Mouse (Mus musculus) lung, embryonic 14.5 days (tissue): ENCODE results near the gene Tspan8. TPM values are rescaled to one million over a fixed set of nuclear protein-coding genes. Genes with fewer than 3 reads are reported as not detected.

Source experiments
- ATAC-seq: fragments of 200-750 bp; cut with Nextera tagmentation; 2 replicates; pipeline ENCODE4 v1.8.0; 2017; ENCODE audit warnings: mild to moderate bottlenecking, moderate TSS enrichment, moderate library complexity; ENCODE audit not compliant: insufficient read depth
- DNase-seq: peaks from one replicate; pipeline ENCODE4 v3.0.0-alpha.2; 2015
- H3K27ac ChIP-seq: fragments of 300-500 bp; sonication (generic); 2 replicates; pipeline ENCODE4 v1.5.1; 2014; ENCODE audit warnings: low read depth, mild to moderate bottlenecking, moderate library complexity
- H3K27me3 ChIP-seq: fragments of 300-500 bp; sonication (generic); 2 replicates; pipeline ENCODE4 v1.6.1; 2014; ENCODE audit warnings: low read length, control low read depth; ENCODE audit not compliant: insufficient read depth
- H3K36me3 ChIP-seq: fragments of 300-500 bp; sonication (generic); 2 replicates; pipeline ENCODE4 v1.6.1; 2014; ENCODE audit warnings: control low read depth; ENCODE audit not compliant: insufficient read depth
- H3K4me1 ChIP-seq: fragments of 300-500 bp; sonication (generic); 2 replicates; pipeline ENCODE4 v1.6.1; 2014; ENCODE audit warnings: antibody characterized with exemption, control low read depth; ENCODE audit not compliant: insufficient read depth
- H3K4me2 ChIP-seq: fragments of 300-500 bp; sonication (generic); 2 replicates; pipeline ENCODE4 v1.6.1; 2014; ENCODE audit warnings: mild to moderate bottlenecking
- H3K4me3 ChIP-seq: fragments of 300-500 bp; sonication (generic); 2 replicates; pipeline ENCODE4 v1.5.1; 2014; ENCODE audit warnings: low read depth, low read length
- H3K9ac ChIP-seq: fragments of 300-500 bp; sonication (generic); 2 replicates; pipeline ENCODE4 v1.6.1; 2014
- H3K9me3 ChIP-seq: fragments of 300-500 bp; sonication (generic); 2 replicates; pipeline ENCODE4 v1.6.1; 2016; ENCODE audit warnings: low read depth, low read length, control low read depth
- CTCF ChIP-seq: IDR thresholded peaks from 2 replicates; pipeline ENCODE4 v1.5.1; 2016; ENCODE audit warnings: antibody characterized with exemption, low read depth
- WGBS: fragments of 180-500 bp; shearing (Covaris S2); extraction: QIAGEN DNeasy Blood & Tissue Kit; methylation state at CpG from one replicate; pipeline ENCODE4 v1.1.7; 2014; 5-methylcytosine and 5-hydroxymethylcytosine counted together
- polyA plus RNA-seq: library from polyadenylated mRNA; unstranded; fragments of >200 nt; fragmentation: Nextera tagmentation; extraction: Ambion mirVana; gene quantifications from 2 replicates; pipeline ENCODE4 v1.2.1, GENCODE M21; 2014

Tspan8 gene
- polyA plus RNA-seq: 47.7 and 54.4 TPM in 2 replicates

DNA sequence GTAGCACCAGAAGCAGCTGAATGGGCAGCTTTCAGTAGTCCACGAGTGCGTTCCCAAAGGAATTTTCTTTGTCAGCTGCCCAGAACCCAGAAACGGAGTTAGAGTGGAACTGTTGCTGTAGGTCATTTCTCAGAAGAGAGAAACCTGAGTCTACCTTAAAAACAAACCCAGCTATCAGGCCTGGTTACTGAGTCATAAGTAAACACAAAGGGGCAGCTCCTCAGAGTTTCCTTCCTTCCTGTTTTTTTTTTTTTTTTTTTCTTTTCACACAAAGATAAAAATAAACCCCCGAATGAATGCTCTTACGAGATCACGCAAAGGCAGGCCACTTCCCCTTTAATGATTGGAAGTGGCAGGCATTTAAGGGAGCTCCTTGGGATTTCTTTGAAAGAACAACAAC, at the start of gene Tspan8:
Gene Tspan8 (plus strand): TSS at position 322 of the 400 bp plus-strand sequence.
- H3K27ac ChIP-seq: peak within 1 kb of the TSS; percentile 80
- no peaks in the 10 kb centered on the region for H3K9me3 ChIP-seq
- ATAC-seq (no peak), DNase-seq (peak; percentile 25)
- WGBS: 41% methylated on average over 6 of the region's 6 CpGs
- H3K4me1 ChIP-seq: no peaks in the 10 kb centered on the region
- no peak for TF ChIP-seq CTCF
- H3K4me3 ChIP-seq: peak within 1 kb of the TSS; percentile 26
- H3K9ac ChIP-seq: peak within 1 kb of the TSS; percentile 48
- no peaks in the 10 kb centered on the region for H3K36me3 ChIP-seq
- peak within 1 kb of the TSS; percentile 50 for H3K4me2 ChIP-seq
- H3K27me3 ChIP-seq: no peaks in the 10 kb centered on the region

DNA sequence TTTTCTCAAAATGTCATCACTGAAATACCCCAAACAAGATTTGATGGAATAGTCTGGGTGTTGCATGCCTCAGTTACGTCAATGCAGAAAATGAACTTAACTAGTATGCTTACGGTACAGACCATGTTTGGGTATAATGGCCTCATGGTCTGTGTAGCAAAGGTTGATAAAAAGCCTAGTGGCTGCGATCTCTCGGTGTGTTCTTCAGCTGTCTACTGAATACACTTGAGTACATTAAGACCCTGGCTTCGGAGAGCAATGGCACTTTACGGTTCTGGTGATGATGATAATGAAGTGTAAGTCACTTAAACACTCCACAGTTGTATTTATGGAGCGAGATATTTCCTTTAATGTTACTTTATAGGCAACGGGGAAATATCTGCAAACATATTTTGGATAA, 46.6 kb upstream of the Tspan8 start:
- no peak for ATAC-seq
- H3K4me3 ChIP-seq: no peak overlapping the region
- WGBS: 77% methylated on average over 8 of the region's 8 CpGs
- H3K4me2 ChIP-seq: no peak overlapping the region
- H3K36me3 ChIP-seq: no peaks in the 10 kb centered on the region
- TF ChIP-seq CTCF: no peak
- H3K27ac ChIP-seq: no peak overlapping the region
- no peaks in the 10 kb centered on the region for H3K4me1 ChIP-seq
- no peaks in the 10 kb centered on the region for H3K9me3 ChIP-seq
- H3K27me3 ChIP-seq: no peaks in the 10 kb centered on the region
- DNase-seq: no peak
- no peak overlapping the region for H3K9ac ChIP-seq

- Histone ChIP-seq H3K27me3 (no peaks in the 10 kb centered on the region), H3K9ac (no peak overlapping the region), H3K36me3 (no peaks in the 10 kb centered on the region), H3K27ac (no peak overlapping the region), H3K4me3 (no peak overlapping the region), H3K4me1 (0 out of 2 replicates have a peak, but pooled peaks cover 6% of the 10 kb centered on the region), H3K4me2 (no peak overlapping the region), H3K9me3 (no peaks in the 10 kb centered on the region)
- DNase-seq (peak; percentile 90), ATAC-seq (peak; percentile 67; the same call in 1 of the 2 replicates)
- TF ChIP-seq CTCF: no peak
- WGBS: 21% methylated on average over 4 of the region's 4 CpGs
These were observed 42.2 kb upstream of the Tspan8 start for GRCm38 (mm10) chr10:115774451-115774850.

- TF ChIP-seq CTCF: no peak
- no peak overlapping the region for H3K4me3 ChIP-seq
- DNase-seq (peak; percentile 92), ATAC-seq (peak; percentile 83)
- no peaks in the 10 kb centered on the region for H3K36me3 ChIP-seq
- H3K4me1 ChIP-seq: peaks cover 6% of the 10 kb centered on the region; the same call in 1 of the 2 replicates
- H3K4me2 ChIP-seq: peak overlapping the region; percentile 41
- H3K27ac ChIP-seq: no peak overlapping the region
- H3K9ac ChIP-seq: no peak overlapping the region
- 20% methylated on average over 17 of the region's 17 CpGs for WGBS
- no peaks in the 10 kb centered on the region for H3K27me3 ChIP-seq
- no peaks in the 10 kb centered on the region for H3K9me3 ChIP-seq
These were observed 40.4 kb upstream of the Tspan8 start for GRCm38 (mm10) chr10:115775945-115776905.

DNA sequence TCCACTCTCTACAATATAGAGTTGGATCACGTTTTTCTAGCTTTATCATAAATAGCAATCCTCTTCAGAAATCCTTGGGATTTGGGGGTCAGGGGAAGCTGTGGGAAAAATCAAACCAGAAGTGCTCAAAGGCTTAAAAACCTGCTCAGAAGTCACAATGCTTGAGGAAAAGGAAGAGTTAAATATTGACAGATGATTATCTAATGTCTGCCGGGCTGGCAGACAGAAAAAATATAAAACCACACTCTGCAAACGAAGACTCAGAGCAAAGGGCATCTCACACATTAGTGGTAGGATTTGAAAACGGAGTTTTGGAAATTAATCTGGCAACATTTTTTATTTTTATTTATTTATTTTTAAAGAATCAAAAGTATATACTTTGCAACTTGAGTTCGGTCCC, 39.3 kb upstream of the Tspan8 start:
- 25% methylated on average over 5 of the region's 5 CpGs for WGBS
- H3K9ac ChIP-seq: no peak overlapping the region
- no peak overlapping the region for H3K27ac ChIP-seq
- no peak for TF ChIP-seq CTCF
- H3K27me3 ChIP-seq: no peaks in the 10 kb centered on the region
- peaks cover 6% of the 10 kb centered on the region; the same call in 1 of the 2 replicates for H3K4me1 ChIP-seq
- DNase-seq (no peak), ATAC-seq (no peak)
- H3K4me2 ChIP-seq: no peak overlapping the region
- no peaks in the 10 kb centered on the region for H3K9me3 ChIP-seq
- no peak overlapping the region for H3K4me3 ChIP-seq
- no peaks in the 10 kb centered on the region for H3K36me3 ChIP-seq

GRCm38 (mm10) chr10:115778624-115779023, 38.0 kb upstream of the Tspan8 start:
- Histone ChIP-seq H3K9me3 (no peaks in the 10 kb centered on the region), H3K4me3 (no peak overlapping the region), H3K27me3 (no peaks in the 10 kb centered on the region), H3K4me2 (no peak overlapping the region), H3K27ac (no peak overlapping the region), H3K9ac (no peak overlapping the region), H3K36me3 (no peaks in the 10 kb centered on the region), H3K4me1 (peaks cover 6% of the 10 kb centered on the region; the same call in 1 of the 2 replicates)
- peak; percentile 64 for TF ChIP-seq CTCF
- WGBS: 53% methylated on average over 5 of the region's 5 CpGs
- DNase-seq: peak; percentile 66
- ATAC-seq: no peak
